Mouse (Mus musculus) neural tube, embryonic 14.5 days (tissue): ENCODE measurements around the gene Dhrs7b. TPM values are rescaled to one million over a fixed set of nuclear protein-coding genes. Genes with fewer than 3 reads are reported as not detected.
"Not testable (repeated sequence)": the region's sequence is repeated elsewhere in the genome, so short reads cannot be mapped to it uniquely, and the experiment has no call there.

Source experiments
- ATAC-seq: fragments of 200-750 bp; cut with Nextera tagmentation; 2 replicates; pipeline ENCODE4 v1.8.0; 2017; ENCODE audit warnings: low read depth, mild to moderate bottlenecking, moderate TSS enrichment, moderate library complexity
- H3K27ac ChIP-seq: fragments of 300-500 bp; sonication (generic); 2 replicates; pipeline ENCODE4 v1.5.1; 2014; ENCODE audit warnings: low read depth, mild to moderate bottlenecking, control low read depth, low read length, moderate library complexity, mixed read lengths
- H3K27me3 ChIP-seq: fragments of 300-500 bp; sonication (generic); 2 replicates; pipeline ENCODE4 v1.6.1; 2014; ENCODE audit warnings: low read length; ENCODE audit not compliant: control insufficient read depth, insufficient read depth
- H3K36me3 ChIP-seq: fragments of 300-500 bp; sonication (generic); 2 replicates; pipeline ENCODE4 v1.6.1; 2014; ENCODE audit warnings: low read length, mixed read lengths; ENCODE audit not compliant: control insufficient read depth, insufficient read depth
- H3K4me1 ChIP-seq: fragments of 300-500 bp; sonication (generic); 2 replicates; pipeline ENCODE4 v1.6.1; 2014; ENCODE audit warnings: low read length; ENCODE audit not compliant: control insufficient read depth, insufficient read depth
- H3K4me2 ChIP-seq: fragments of 300-500 bp; sonication (generic); 2 replicates; pipeline ENCODE4 v1.6.1; 2014; ENCODE audit warnings: mild to moderate bottlenecking, low read depth, low read length, control low read depth
- H3K4me3 ChIP-seq: fragments of 300-500 bp; sonication (generic); 2 replicates; pipeline ENCODE4 v1.5.1; 2014; ENCODE audit warnings: low read depth, low read length, control low read depth, mixed read lengths
- H3K9ac ChIP-seq: fragments of 300-500 bp; sonication (generic); replicated peaks from 2 replicates; pipeline ENCODE4 v1.6.1; 2014; ENCODE audit warnings: low read depth, mild to moderate bottlenecking, control low read depth, low read length, mixed read lengths
- H3K9me3 ChIP-seq: fragments of 300-500 bp; sonication (generic); 2 replicates; pipeline ENCODE4 v1.6.1; 2016; ENCODE audit warnings: low read length; ENCODE audit not compliant: control insufficient read depth
- WGBS: fragments of 180-500 bp; shearing (Covaris S2); extraction: QIAGEN DNeasy Blood & Tissue Kit; methylation state at CpG from one replicate; pipeline ENCODE4 v1.1.7; 2014; 5-methylcytosine and 5-hydroxymethylcytosine counted together
- polyA plus RNA-seq: library from polyadenylated mRNA; unstranded; fragments of >200 nt; fragmentation: Nextera tagmentation; extraction: Ambion mirVana; gene quantifications from 2 replicates; pipeline ENCODE4 v1.2.1, GENCODE M21; 2014

Dhrs7b gene
- polyA plus RNA-seq, 1 experiment from 2014 or later, result 34.6 TPM

DNA sequence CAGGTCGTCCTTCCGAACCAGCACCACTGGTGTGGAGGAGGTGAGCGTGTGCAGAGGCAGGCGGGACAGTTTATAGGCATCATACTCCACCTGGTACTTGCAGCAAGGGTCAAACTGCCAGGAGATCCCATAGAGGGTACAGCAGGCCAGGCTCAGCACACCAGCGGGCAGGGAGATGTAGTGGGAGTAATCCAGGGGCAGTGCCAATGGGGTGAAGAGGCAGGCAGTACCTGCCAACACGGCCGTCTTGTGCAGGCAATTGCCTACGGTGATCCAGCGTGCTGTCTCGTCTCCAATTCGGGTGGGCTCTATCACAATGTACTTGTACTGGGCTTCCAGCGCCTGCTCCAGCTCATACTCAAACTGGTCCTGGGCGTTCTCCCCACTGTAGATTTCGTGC lies 34.5 kb downstream of the Dhrs7b start:
- Histone ChIP-seq H3K9me3 (no peaks in the 10 kb centered on the region), H3K4me3 (no peak overlapping the region), H3K27me3 (no peaks in the 10 kb centered on the region), H3K27ac (no peak overlapping the region), H3K36me3 (peaks cover 20% of the 10 kb centered on the region), H3K4me2 (no peak overlapping the region), H3K9ac (no peak overlapping the region), H3K4me1 (no peaks in the 10 kb centered on the region)
- ATAC-seq, result no peak
- WGBS, result 91% methylated on average over 14 of the region's 14 CpGs

- no peak overlapping the region for H3K4me2 ChIP-seq
- WGBS, result 57% methylated on average over 2 of the region's 2 CpGs
Measured at GRCm38 (mm10) chr11:60866021-60866420, 35.6 kb downstream of the Dhrs7b start.

GRCm38 (mm10) chr11:60867456-60867855 lies 37.0 kb downstream of the Dhrs7b start:
- Histone ChIP-seq H3K9ac (no peak overlapping the region), H3K9me3 (no peaks in the 10 kb centered on the region), H3K27ac (no peak overlapping the region), H3K4me2 (no peak overlapping the region), H3K27me3 (no peaks in the 10 kb centered on the region), H3K4me3 (no peak overlapping the region), H3K36me3 (peaks cover 14% of the 10 kb centered on the region), H3K4me1 (no peaks in the 10 kb centered on the region)
- WGBS, result 81% methylated on average over 3 of the region's 3 CpGs
- no peak for ATAC-seq

More at GRCm38 (mm10) chr11:60866021-60866420, 35.6 kb downstream of the Dhrs7b start:
- Histone ChIP-seq H3K27me3 (no peaks in the 10 kb centered on the region), H3K9me3 (no peaks in the 10 kb centered on the region), H3K9ac (no peak overlapping the region), H3K36me3 (peaks cover 20% of the 10 kb centered on the region), H3K4me1 (no peaks in the 10 kb centered on the region), H3K4me3 (no peak overlapping the region), H3K27ac (no peak overlapping the region)
- no peak for ATAC-seq

- ATAC-seq, result no peak
- H3K4me3 ChIP-seq, result no peak overlapping the region
- 52% methylated on average over 8 of the region's 8 CpGs for WGBS
Measured at GRCm38 (mm10) chr11:60867904-60868303, 37.5 kb downstream of the Dhrs7b start.

GRCm38 (mm10) chr11:60869471-60869870 lies 39.0 kb downstream of the Dhrs7b start:
- WGBS, result 95% methylated on average over 6 of the region's 6 CpGs
- not testable (repeated sequence) for H3K36me3 ChIP-seq

More at GRCm38 (mm10) chr11:60867904-60868303, 37.5 kb downstream of the Dhrs7b start:
- Histone ChIP-seq H3K9me3 (no peaks in the 10 kb centered on the region), H3K9ac (no peak overlapping the region), H3K4me1 (no peaks in the 10 kb centered on the region), H3K27ac (no peak overlapping the region), H3K36me3 (peaks cover 14% of the 10 kb centered on the region), H3K4me2 (no peak overlapping the region), H3K27me3 (no peaks in the 10 kb centered on the region)

GRCm38 (mm10) chr11:60871409-60871808 lies 41.0 kb downstream of the Dhrs7b start:
- Histone ChIP-seq H3K4me1 (no peaks in the 10 kb centered on the region; the same call in 1 of the 2 replicates), H3K4me3 (no peak overlapping the region), H3K36me3 (no peaks in the 10 kb centered on the region), H3K4me2 (no peak overlapping the region), H3K27me3 (no peaks in the 10 kb centered on the region), H3K9me3 (no peaks in the 10 kb centered on the region), H3K27ac (no peak overlapping the region), H3K9ac (no peak overlapping the region)
- WGBS, result 84% methylated on average over 4 of the region's 4 CpGs
- ATAC-seq, result no peak

More at GRCm38 (mm10) chr11:60869471-60869870, 39.0 kb downstream of the Dhrs7b start:
- H3K9ac ChIP-seq, H3K9me3 ChIP-seq, H3K4me3 ChIP-seq, ATAC-seq, H3K27me3 ChIP-seq, H3K4me2 ChIP-seq, H3K27ac ChIP-seq, H3K4me1 ChIP-seq: not testable (repeated sequence)

GRCm38 (mm10) chr11:60873101-60873500 lies 42.7 kb downstream of the Dhrs7b start:
- Histone ChIP-seq H3K36me3 (no peaks in the 10 kb centered on the region), H3K27ac (no peak overlapping the region), H3K4me3 (no peak overlapping the region), H3K9ac (no peak overlapping the region), H3K4me1 (peaks cover 12% of the 10 kb centered on the region), H3K27me3 (no peaks in the 10 kb centered on the region), H3K4me2 (no peak overlapping the region), H3K9me3 (no peaks in the 10 kb centered on the region)
- WGBS, result 90% methylated on average over 6 of the region's 6 CpGs
- ATAC-seq, result no peak

DNA sequence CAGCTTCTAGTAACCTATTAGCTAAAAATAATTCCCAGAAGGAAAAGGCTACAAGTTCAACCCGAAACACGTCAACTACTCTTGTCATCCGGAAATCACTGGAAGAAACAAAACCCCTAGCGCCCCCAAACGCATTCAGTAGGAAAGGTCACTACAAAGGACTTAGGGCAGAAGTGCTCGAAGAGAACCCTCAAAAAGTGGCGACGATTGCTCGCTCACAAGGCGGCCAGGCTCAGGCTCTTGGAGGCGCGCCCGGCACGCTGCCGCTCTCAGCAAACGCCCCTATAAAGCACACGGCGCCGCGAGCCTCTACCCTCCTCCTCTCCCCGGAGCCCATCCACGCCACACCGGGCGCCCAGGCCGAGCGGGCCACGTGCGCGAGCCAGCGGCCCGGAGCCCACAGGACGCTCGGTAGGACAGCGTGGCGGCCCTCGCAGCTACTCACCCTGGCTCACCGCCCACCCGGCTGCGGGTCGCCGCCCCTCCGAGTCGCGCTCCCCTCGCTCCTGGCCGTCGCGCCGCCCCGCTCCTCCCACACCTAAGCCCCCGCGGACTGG lies 47.7 kb downstream of the Dhrs7b start:
- no peaks in the 10 kb centered on the region for H3K9me3 ChIP-seq
- H3K27me3 ChIP-seq, result no peaks in the 10 kb centered on the region
- under 1% methylated on average over 38 of the region's 52 CpGs for WGBS
- peak overlapping the region; percentile 89 for H3K27ac ChIP-seq
- ATAC-seq, result peak; percentile 79
- peak overlapping the region; percentile 52 for H3K4me2 ChIP-seq
- H3K9ac ChIP-seq, result peak overlapping the region; percentile 81
- peaks cover 17% of the 10 kb centered on the region for H3K4me1 ChIP-seq
- H3K4me3 ChIP-seq, result peak overlapping the region; percentile 98
- no peaks in the 10 kb centered on the region for H3K36me3 ChIP-seq

- peak within 1 kb of the TSS; percentile 89 for H3K27ac ChIP-seq
- H3K4me1 ChIP-seq, result peaks cover 17% of the 10 kb centered on the region
- WGBS, result under 1% methylated on average over 57 of the region's 62 CpGs
- no peaks in the 10 kb centered on the region for H3K9me3 ChIP-seq
- no peaks in the 10 kb centered on the region for H3K36me3 ChIP-seq
- peak; percentile 99 for ATAC-seq
- no peaks in the 10 kb centered on the region for H3K27me3 ChIP-seq
- peak within 1 kb of the TSS; percentile 81 for H3K9ac ChIP-seq
- peak within 1 kb of the TSS; percentile 98 for H3K4me3 ChIP-seq
- H3K4me2 ChIP-seq, result peak within 1 kb of the TSS; percentile 76
Measured at GRCm38 (mm10) chr11:60878675-60879294, 48.4 kb downstream of the Dhrs7b start, which contains the start of gene Tmem11. Gene Tmem11, minus strand, starts transcription at chr11:60879272.
